Mouse (Mus musculus) c-Kit-negative CD71-positive TER-119-positive erythroid progenitor cells, embryonic 14.5 days (primary cell): ENCODE measurements around the gene Gprc5b.
A peak's percentile ranks its signal among the peaks of the same experiment; 100 is the strongest.

Experiments used
- DNase-seq: peaks from one replicate; pipeline ENCODE4 v3.0.0-alpha.2; 2013; ENCODE audit warnings: low read depth, low spot score

Gene Gprc5b

DNA sequence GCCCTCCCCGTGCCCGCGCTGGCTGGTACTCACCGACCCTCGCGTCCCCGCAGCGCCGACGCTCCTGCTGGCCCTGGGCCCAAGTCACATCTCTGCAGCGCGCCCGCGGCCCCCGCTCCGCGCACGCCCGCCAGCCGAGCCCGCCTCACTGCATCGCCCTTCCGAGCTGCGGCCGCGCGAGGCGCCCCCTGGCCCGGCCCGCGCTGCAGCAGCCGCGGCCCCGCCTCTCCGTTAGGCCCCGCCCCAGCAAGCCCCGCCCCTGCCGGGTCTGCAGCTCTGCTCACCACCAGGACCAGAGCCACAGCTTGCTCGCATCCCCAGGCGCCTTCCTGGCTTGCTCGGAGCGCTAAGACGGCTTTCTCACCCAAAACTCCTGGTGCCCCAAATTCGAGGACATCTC is at the start of gene Gprc5b:
TSS of gene Gprc5b (minus strand) at position 205 of the 400 bp plus-strand sequence.
- no peak for DNase-seq

DNA sequence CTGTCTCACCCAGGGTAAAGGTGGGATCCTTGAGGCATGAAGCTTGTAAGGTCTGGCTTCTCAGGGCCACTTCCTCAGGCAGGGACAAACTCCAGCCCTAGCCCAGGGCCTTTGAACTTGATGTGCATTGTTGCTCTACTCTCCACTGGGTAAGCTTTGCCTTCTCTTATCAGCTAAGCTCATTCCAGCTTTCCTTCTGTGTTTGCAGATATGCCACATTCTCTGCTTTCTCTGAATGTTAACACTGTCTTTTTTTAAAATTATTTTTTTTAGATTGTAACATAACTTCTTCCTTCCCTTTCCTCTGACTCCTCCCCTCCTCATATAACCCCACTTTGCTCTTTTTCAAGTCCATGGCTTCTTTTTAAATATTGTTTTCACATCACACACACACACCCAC is 46.5 kb upstream of the Gprc5b start:
- no peak for DNase-seq

DNA sequence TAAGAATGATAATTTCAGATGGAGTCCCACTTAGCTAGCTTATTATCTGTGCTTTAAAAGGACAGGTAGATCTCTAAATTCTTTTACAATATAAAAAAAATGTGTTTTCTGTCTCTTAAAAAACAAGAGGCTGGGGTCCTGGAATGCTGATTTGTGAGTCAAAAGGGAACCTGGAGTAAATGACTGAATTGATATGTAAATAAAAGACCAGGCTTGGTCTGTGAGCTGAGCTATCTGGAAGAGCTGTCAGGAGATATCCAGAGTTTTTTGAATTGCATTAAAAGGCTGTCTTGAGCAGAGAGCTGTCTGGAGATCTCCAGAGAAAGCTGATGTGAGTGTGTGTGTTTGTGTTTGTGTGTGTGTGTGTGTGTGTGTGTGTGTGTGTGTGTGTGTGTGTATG is 42.6 kb upstream of the Gprc5b start:
- DNase-seq: no peak

DNA sequence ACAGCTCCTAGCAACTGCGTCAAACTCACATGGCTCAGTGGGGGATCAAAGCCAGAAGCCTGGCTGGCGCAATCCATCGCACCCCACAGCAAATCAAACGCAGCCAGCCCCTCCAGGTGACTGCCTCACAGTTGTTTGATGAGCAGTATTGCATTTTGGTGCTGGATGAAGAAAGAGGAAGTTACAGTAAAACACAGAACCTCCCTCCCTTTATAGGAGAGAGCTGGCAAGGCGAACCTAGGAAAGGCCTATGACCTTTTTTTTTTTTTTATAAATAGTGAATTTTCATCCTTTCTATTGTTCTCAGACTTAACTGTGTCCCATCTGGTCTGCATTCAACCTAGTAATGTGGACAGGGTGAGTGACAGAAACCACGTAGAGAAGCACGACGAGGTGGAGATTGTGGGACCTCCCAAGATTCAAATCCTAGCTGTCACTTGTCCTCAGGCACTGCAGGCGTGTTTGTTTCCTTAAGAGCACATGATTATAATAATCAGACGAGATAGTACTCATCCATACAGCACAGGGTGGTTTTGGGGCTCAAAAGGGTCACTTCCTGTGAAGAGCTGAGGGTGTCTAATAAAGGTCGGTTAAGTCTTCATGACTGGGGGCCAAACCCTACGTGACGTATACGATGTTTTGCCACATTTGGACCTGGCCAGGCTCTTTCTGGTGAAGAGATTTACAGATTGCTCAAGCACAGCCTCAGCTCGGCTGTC is 39.4 kb upstream of the Gprc5b start:
- no peak for DNase-seq

DNA sequence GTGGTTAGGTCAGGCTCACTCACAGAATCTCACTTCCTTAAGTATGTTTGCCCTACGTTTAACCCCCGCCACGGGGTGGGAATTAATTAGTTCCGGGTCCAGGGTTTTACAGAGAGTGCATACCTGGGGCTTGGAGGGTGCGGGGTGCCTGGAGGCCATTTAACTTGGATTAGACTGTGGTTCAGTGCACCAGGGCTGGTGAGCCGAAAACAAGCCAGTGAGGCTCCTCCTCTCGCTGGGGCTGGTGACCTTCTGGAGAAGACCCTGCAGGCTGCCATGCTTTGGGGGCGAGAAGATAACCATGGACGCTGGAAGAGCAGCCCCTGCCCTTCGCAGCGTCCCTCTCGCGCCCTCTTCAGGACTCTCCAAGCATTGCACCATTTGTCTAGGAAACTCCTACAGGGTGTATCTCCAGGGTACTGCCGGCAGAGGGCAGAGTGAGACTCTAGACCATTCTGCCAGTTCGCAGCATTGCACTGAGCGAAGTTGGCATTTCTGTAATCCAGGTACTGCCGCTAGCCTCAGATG is 28.4 kb upstream of the Gprc5b start:
- DNase-seq: no peak

DNA sequence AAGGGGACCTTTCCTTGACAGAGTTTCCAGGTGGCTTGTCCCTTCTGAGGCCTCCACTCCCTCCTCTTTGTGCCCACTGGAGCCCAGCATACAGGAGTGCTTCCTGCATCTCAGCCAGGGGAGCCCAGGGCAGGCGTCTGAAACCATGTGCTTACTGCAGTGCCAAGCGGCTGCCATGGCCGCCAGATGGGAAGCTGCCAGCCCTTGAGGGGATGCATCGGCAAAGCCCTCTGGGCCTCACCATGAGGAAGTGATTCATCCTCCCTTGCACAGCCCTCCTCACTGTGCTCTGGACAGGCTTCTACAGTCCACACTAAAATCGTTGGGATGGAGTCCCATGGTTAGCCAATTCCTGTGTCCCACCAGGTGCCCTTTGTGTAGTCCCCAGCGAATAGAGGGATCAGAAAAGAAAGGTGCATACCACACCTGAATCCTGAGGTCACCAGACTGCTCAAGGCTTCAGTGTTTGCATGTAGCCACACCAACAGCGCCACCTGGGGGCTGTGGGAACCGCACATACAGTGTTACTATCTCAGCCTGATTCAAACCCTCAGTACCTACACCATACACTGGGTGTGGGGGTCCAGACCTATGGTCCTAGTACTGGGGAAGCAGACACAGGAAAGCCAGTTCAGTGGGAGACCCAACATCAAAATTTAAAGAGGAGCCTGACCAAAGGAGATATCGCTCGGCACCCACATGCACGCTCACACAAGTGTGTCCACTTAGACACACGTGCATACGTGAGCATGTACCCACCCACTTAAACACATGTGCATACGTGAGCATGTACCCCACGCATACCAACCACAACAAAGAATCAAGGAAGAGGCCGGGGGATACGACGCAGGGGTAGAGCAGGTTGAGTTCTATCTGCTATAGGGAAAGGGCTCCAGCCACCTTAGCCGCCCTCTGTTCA is 27.5 kb upstream of the Gprc5b start:
- no peak for DNase-seq

DNA sequence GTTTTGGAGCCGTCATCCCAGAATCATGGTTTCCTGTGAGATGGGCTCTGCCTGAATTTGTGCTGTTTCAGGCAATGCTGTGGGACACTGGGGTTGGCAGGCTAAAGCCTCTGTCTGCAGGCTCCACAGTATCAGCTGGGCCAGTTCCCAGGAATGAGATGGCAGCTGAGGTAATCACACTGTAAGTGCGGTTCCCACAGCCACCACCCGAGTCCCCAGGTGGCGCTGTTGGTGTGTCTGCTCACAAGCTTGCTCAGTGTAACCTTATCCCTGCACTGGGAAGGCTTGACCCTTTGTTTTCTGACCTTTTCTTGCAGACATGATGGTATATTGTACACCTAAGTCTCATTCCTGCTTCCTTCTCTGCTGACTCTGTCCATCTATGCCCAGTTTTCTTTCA is 24.5 kb upstream of the Gprc5b start:
- DNase-seq: no peak

DNA sequence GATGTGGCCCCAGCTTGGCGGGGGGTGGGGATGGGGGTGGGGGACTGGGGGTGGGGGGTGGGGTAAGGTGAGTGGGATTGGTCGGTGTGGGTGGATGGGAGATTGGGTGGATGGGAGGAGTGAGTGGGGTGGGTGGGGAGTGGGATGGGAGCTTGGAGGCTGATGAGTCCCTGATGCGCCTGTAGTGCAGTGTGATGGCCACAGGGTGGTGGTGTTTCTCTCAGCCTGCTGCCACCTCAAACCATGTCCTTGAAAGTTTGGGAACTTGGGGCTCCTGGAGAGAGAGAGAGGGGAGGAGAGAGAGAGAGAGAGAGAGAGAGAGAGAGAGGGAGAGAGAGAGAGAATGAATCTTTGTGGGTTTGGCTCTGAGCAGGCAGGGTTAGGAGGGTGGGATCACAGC is 20.7 kb upstream of the Gprc5b start:
- DNase-seq: no peak

DNA sequence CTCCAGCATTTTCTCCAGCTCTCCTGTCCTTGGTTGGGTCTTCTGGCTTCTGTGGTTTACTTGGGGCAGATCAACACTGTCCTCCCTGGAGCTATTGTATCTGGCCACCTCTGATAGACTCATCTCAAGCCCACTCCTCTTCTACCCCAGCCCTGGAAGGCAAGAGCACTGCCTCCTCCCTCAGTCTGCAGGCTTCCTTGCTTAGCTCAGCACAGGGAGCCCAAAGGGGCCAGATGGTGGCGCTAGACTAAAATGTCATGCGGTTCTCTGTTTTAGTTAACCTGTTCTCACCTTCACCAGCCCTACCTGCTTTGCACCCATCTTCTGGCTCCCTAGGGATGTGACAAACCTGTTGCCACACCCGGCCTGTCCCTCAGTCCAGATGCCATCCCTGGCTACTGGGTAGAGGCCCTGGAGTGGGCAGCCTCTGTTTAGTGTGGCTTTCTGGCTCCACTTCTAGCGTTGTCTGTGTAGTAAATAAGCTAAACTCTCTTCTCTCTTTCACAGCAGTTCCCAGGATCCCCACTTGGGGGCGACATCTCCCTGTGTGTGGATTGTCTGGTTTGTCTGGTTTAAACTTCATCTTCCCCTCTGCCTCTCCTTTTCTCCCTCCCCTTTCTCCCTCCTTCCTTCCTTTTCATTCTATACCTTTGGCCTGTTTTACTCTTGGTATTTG is 16.0 kb upstream of the Gprc5b start:
- DNase-seq: no peak

DNA sequence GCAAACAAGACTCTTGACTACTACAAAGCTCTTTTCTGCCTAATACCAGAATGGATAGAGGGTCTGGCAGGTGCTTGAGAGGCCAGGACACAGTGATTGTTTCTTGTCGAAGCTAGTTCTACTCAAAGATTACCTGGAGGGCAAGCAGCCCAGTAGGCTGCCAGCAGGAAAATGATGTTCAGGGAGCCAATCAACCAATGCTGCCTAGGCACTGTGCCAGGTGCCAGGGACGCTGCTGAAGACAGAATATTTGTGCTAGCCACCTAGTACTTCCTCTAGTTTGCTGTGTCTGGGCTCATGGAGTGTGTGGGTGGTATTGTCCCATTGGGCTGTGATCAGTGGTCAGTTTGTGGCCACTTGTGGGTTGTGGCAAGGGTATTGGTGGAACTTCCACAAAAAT is 7.5 kb upstream of the Gprc5b start:
- no peak for DNase-seq

DNA sequence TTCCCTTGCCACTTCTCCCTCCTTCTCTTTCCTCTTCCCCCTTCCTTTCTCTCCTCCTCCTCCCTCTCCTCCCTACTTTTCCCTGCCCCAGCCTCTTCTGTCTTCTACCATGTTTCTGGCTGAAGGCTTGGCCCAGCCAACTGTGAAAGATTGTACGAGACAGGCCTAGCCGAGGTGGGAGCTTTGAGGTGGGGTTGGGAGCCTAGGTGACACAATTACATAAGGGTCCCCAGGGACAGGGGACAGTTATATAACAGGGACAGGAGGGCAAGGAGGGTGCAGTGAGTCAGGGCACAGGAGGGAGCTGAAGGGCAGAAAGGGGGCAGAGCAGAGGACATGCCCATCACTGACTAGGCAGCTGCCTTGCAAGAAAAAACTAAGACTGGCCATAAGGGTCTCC is 7.0 kb upstream of the Gprc5b start:
- DNase-seq: no peak

DNA sequence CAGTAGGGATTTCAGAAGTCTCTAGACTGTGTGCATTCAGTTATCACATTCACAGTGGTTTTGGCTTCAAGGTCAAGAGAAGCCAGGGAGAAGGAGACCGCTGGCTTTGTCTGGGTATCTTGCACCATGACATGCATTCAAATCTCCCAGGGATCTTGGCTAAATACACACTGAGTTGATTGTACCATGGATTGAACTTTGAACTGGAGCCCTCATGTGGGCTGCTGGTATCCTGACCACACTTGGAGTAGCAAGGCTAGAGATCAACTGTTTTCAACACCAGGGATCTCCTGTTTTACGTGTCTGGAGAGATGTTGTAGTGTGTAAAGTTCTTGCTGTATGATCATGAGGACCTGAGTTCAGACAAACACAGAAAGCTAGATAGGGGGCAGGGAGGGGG is 4.8 kb upstream of the Gprc5b start:
- no peak for DNase-seq

DNA sequence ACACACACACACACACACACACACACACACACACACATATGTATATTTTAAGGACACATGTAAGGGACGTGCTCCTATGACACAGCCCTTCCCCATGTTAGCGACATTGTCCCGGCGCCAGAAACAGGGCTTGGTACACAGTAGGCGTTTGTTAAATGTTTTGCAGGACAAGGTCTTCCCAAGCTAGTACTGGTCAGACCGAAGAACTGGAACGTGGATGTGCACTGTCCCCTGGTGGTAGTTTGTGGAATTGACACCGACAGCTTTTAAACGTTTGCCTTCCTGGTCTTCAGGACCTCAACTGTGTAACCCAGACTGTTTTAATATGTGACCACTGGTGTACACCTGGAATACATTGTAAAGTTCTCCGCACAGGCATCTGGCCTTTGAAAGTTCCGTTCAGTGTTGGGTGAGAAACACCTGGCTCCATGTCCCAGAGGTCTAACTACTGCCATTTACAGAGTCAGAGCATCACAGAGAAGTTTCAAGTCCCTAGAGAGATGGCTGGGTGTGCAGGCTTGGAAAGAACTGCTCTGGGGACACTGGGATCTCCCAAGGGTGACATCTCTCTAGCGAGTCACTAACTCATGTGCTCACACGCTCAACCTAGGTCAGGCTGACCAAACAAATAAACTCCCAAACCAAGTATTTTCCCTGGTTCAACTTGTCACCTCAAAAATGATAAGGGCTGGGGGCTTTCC is 1.3 kb upstream of the Gprc5b start:
- DNase-seq: peak; percentile 31

DNA sequence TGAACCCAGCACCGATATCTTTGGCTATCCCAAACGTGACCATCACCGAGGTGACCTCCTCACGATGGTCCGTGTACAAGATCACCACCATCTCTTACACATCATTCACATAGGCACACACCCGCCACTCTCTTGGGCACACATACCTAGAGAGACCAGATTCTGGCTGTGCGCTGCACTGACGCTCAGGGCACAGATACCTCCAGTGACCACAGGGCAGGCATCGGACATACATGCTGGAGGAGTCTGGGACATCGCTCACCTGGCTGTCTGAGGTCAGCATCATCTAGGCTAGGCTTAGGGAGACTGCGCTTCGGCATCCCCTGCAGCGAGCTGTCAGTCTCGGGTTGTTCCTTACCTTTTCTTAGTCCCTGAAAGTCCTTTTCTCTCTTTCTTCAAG is 660 bp upstream of the Gprc5b start:
- no peak for DNase-seq

DNA sequence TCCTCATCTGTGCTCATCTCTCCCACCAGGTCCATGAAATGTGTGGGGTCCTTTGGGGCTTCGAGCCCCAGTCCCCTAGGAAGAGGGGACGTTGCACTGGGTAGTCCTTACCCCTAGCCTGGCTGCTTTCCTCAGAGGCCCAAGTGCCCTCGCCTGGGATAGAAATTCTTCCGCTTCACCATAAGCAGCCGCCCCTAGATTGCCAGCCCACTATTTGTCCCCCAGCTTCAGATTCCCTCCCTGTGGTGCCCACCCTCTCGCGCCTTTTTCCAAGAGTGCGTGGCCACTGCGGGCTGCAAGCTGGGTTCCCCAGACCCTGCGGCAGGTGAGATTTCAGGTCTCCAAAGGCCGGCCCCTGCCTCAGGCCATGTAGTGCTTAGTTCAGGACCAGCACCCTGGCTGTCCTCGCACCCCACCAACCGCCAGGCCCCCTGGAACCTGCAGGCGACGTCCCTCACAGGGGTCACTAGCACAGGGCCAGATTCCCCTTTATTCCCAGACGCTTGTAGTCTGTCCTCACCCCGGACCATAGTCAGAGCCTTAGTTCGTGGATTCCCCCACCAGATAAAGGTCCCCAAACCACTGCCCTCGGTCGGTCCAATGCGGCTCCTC is 674 bp downstream of the Gprc5b start:
- DNase-seq: no peak

DNA sequence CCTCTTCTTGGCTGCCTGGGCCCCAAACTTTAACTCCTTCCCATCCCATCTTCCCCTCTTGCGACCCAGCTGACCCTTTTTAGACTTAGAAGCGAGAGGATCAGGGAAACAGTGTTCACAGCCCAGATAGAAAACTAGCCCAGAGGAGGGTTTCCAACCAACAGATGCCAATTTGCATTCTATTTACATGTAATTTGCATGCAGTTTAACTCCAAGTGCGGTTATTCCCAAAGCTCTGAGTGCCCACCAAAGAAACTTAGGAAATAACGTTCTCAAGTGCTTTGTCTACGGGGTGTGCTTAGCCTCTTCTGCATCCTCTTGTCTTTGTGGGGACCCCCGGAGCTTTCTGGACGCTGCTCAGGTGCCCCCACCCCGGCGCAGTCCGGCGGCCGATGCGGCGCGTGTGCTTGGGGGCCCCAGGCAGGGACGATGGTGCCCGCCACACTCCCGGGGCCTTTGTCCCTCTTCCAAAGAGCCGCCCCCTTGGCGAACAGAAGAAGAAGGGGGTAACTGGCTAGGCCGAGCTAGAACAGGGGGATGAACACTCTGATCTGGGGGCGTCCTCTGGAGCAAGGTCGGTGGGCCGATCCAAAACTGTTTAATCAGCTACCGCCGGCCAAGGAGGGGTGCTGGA is 1.3 kb downstream of the Gprc5b start:
- no peak for DNase-seq

DNA sequence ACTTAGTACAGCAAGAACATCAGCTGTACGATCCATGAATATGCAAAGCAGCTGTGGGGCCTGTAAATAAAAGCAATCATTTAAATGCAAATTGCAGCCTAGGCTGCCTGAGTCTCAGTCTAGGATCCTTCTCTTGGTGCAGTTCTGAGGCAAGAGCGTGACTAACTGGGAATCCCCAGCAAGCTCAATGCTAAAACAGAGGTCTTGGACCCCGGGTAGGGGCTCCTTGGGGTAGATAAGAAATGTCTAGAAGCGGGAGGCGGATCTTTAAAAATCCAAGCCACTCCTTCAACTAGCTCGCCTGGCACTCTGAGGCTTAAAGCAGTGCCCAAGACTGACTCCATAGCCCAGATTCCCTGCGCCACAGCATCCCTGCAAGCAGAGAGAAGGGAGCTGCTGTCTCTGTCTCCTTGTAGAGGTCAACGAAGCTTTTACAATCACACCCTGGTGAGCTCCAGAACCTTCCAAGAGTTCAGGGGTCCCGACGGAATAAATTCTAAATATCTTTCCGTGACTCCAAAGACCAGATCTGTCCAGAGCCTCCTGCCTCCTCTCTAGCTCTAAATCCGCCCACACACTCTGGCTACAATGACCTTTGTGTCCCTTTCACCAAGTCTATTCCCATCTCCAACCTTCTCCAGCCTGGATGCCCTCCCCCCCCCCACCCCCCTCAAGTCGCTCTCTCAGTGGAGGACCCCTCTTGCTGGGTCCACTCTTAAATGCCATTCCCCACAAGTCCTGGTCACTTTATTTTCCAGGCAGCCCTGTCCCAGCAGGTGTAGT is 2.2 kb downstream of the Gprc5b start:
- DNase-seq: no peak

DNA sequence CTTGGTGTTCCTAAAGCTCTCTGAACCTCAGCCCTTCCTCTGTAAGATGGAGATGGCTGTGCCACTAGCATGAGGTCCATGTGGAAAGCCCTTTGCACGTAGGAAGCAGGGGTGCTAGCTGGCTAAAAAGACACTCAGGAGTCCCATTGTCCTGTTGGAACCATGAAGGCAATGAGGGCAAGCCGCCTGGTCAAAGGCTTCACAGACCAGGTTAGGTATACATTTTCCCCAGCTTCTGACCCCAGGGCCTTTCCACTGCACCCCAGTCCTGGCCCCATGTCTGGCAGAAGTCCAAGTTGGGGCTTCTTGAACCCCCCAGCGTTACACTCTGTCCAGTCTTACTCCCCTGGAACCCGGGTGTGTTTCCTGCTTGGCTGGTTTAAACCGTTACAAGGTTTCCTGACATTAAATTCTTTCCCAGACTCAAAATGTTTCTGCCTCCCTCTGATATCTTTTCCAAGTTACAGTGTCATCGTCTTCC is 2.9 kb downstream of the Gprc5b start:
- no peak for DNase-seq

DNA sequence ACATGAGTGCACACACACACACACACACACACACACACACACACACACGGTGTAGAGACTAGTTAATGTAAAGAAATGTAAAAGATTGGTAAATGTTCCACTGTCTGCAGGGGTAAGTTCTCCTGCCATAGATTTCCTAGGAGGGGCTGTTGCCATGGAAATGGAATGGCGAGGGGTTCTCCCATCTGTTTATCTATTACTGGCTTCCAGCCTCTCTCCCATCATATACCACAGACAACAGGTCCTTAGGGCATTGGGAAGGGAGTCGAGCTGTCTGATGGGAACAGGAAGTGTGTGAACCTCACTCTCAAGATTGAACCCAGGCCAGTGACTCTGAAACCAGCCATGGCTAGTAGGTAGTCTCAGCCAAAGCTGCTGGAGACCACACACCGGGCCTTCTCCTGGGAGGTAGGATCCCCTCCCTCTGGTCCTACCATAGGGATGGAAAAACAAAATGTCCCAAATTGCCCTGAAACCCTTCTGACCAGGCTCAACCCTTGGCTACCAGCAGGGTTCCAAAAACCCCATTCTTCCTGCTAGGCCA is 3.6 kb downstream of the Gprc5b start:
- DNase-seq: no peak
